Mouse (Mus musculus): ENCODE data around the gene Glb1l. TPM values are rescaled to one million over a fixed set of nuclear protein-coding genes. Genes with fewer than 3 reads are reported as not detected.
A peak's percentile ranks its signal among the peaks of the same experiment; 100 is the strongest.

Glb1l gene
- total and polyA plus RNA-seq, 3 experiments, result 2.4 to 10.8 (median 3.6) TPM

DNA sequence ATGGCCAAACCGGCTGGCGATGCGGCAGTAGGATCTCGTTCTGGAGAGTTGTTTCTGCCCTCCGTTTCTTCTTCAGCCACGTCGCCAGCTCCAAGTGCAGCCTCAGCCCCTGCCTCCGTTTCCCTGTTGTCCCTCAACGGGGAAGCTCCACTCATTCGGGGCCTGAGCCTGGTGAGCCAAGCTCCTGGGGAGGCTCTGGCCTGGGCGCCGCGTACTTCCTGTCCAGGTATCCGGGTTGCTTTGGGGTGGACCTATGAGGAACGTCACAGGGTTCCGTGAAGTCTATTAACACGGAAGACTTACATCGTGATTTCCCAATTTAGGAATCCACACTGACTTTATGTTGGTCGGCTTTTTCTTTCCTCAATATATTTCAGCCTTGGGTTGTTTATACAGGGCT lies 18.2 kb downstream of the Glb1l start (continued):
- TF ChIP-seq USF2 (conservative IDR thresholded peaks at IDR 0.05; ENCODE audit: low read depth, low read length), result no peak
- peak; percentile 27; the same call in 1 of the 2 replicates for TF ChIP-seq IRF4 (IDR thresholded peaks at IDR 0.05; ENCODE audit: low read depth, low read length)
- no peak for TF ChIP-seq CHD2 (IDR thresholded peaks at IDR 0.05; ENCODE audit: low read length)
- TF ChIP-seq MAX (IDR thresholded peaks at IDR 0.05; ENCODE audit: low read length), result 0 out of 2 replicates have a peak, but pooled peaks have one; percentile 37
- TF ChIP-seq SMC3 (IDR thresholded peaks at IDR 0.05; ENCODE audit: low read depth, low read length), result no peak
- peak; percentile 60; the same call in 1 of the 2 replicates for TF ChIP-seq NELFE (IDR thresholded peaks at IDR 0.05; ENCODE audit: low read depth, low read length)
- peak; percentile 25; the same call in 1 of the 2 replicates for TF ChIP-seq EP300 (IDR thresholded peaks at IDR 0.05; ENCODE audit: low read length)
- TF ChIP-seq ETS1 (conservative IDR thresholded peaks at IDR 0.05; ENCODE audit: low read depth, low read length), result peak; percentile 25; the same call in 1 of the 2 replicates
- TF ChIP-seq RCOR1 (conservative IDR thresholded peaks at IDR 0.05; ENCODE audit: low read depth, low read length), result no peak

- Histone ChIP-seq H3K9me3 (replicated peaks; ENCODE audit: low read length) (no peaks in the 10 kb centered on the region), H3K4me2 (ENCODE audit: insufficient read depth, low read depth, poor library complexity, severe bottlenecking) (peak within 1 kb of the TSS; percentile 86), H3K9ac (ENCODE audit: insufficient read depth, low read depth) (peak within 1 kb of the TSS; percentile 90), H3K79me2 (replicated peaks; ENCODE audit: control insufficient read depth, extremely low read depth, insufficient read depth, poor library complexity, severe bottlenecking) (no peaks in the 10 kb centered on the region), H3K27ac (ENCODE audit: insufficient read depth, low read depth) (peak within 1 kb of the TSS; percentile 93), H3K36me3 (replicated peaks in 1 of 2; ENCODE audit: control insufficient read depth in 1 of 2, insufficient read depth in 1 of 2, low read length in 1 of 2) (peaks cover 18 to 54% of the 10 kb centered on the region in 2 experiments), H3K27me3 (replicated peaks) (no peaks in the 10 kb centered on the region), H3K4me1 (ENCODE audit: control insufficient read depth in 1 of 2, insufficient read depth in 2 of 2) (peaks cover 10 to 38% of the 10 kb centered on the region in 2 experiments), H3K4me3 (replicated peaks in 1 of 3; ENCODE audit: low read depth in 2 of 3, low read length in 2 of 3, poor library complexity in 1 of 3) (peak within 1 kb of the TSS; percentile 89 to 98 (median 97))
- peak; percentile 98 for DNase-seq (ENCODE audit: extremely low read depth)
- in situ Hi-C loops (cut with MboI; ENCODE audit: low pct_ligation_motif_present, low pct_unique_long_range_greater_than_20kb, low sequenced_read_pairs), result no loop called here
- dilution Hi-C loops (cut with MboI; ENCODE audit: extremely low pct_ligation_motif_present, extremely low pct_unique_long_range_greater_than_20kb, low sequenced_read_pairs), result no loop called here
- TF ChIP-seq CHD1 (IDR thresholded peaks at IDR 0.05; ENCODE audit: low read depth, low read length) (no peak), CHD2 (IDR thresholded peaks at IDR 0.05; ENCODE audit: low read length) (peak; percentile 86), HCFC1 (IDR thresholded peaks at IDR 0.05; ENCODE audit: low read depth, low read length) (peak; percentile 78), MXI1 (IDR thresholded peaks at IDR 0.05; ENCODE audit: low read depth, low read length) (peak; percentile 92), USF2 (conservative IDR thresholded peaks at IDR 0.05; ENCODE audit: low read depth, low read length) (no peak), RAD21 (IDR thresholded peaks at IDR 0.05; ENCODE audit: low read depth, low read length) (no peak), ETS1 (conservative IDR thresholded peaks at IDR 0.05; ENCODE audit: low read depth, low read length) (no peak), MAZ (IDR thresholded peaks at IDR 0.05; ENCODE audit: low read depth, low read length) (peak; percentile 68; the same call in 1 of the 2 replicates), PAX5 (IDR thresholded peaks at IDR 0.05; ENCODE audit: low read length) (no peak), RCOR1 (conservative IDR thresholded peaks at IDR 0.05; ENCODE audit: low read depth, low read length) (no peak), JUN (IDR thresholded peaks at IDR 0.05; ENCODE audit: insufficient read depth, low read depth, low read length) (no peak), MAFK (IDR thresholded peaks at IDR 0.05; ENCODE audit: insufficient replicate concordance, low read length) (no peak), ZNF384 (IDR thresholded peaks at IDR 0.05; ENCODE audit: low read depth, low read length) (no peak), MEF2A (IDR thresholded peaks at IDR 0.05; ENCODE audit: borderline replicate concordance, low read depth, low read length) (peak; percentile 52; the same call in 1 of the 2 replicates), MAX (IDR thresholded peaks at IDR 0.05; ENCODE audit: low read length) (0 out of 2 replicates have a peak, but pooled peaks have one; percentile 38), MYC (IDR thresholded peaks at IDR 0.05; ENCODE audit: low read depth, low read length) (peak; percentile 75; the same call in 1 of the 2 replicates), GABPA (IDR thresholded peaks at IDR 0.05; ENCODE audit: insufficient replicate concordance, low read depth, low read length) (no peak; the same call in 1 of the 2 replicates), ZC3H11A (IDR thresholded peaks at IDR 0.05; ENCODE audit: low read depth, low read length) (no peak), ZKSCAN1 (IDR thresholded peaks at IDR 0.05; ENCODE audit: borderline replicate concordance, low read depth, low read length) (no peak), SIN3A (IDR thresholded peaks at IDR 0.05; ENCODE audit: low read length) (peak; percentile 90), JUND (conservative IDR thresholded peaks at IDR 0.05; ENCODE audit: low read depth, low read length) (no peak), KAT2A (IDR thresholded peaks at IDR 0.05; ENCODE audit: insufficient replicate concordance, low read length) (peak; percentile 51; the same call in 1 of the 2 replicates), TCF12 (IDR thresholded peaks at IDR 0.05; ENCODE audit: low read depth, low read length) (peak; percentile 51), ELF1 (IDR thresholded peaks at IDR 0.05; ENCODE audit: low read depth, low read length) (peak; percentile 67; the same call in 1 of the 2 replicates), NELFE (IDR thresholded peaks at IDR 0.05; ENCODE audit: low read depth, low read length) (peak; percentile 78), POLR2AphosphoS2 (IDR thresholded peaks at IDR 0.05; ENCODE audit: low read depth, low read length) (peak; percentile 72), NRF1 (IDR thresholded peaks at IDR 0.05; ENCODE audit: low read depth, low read length) (peak; percentile 62), ZMIZ1 (IDR thresholded peaks at IDR 0.05; ENCODE audit: low read depth, low read length) (peak; percentile 69; the same call in 1 of the 2 replicates), TBP (conservative IDR thresholded peaks at IDR 0.05; ENCODE audit: low read depth, low read length) (peak; percentile 44; the same call in 1 of the 2 replicates), IRF4 (IDR thresholded peaks at IDR 0.05; ENCODE audit: low read depth, low read length) (0 out of 2 replicates have a peak, but pooled peaks have one; percentile 7), USF1 (IDR thresholded peaks at IDR 0.05; ENCODE audit: low read depth, low read length) (no peak)
Measured at GRCm38 (mm10) chr1:75191622-75192402, 18.8 kb downstream of the Glb1l start, which contains the start of the genes Ankzf1 and Atg9a. Gene Ankzf1, plus strand, starts transcription at chr1:75192151. Gene Atg9a, minus strand, starts transcription at chr1:75192196.
